Mouse (Mus musculus) kidney, adult 2 months (tissue): Measurements from ENCODE around the gene Tmem144.

ENCODE experiments used
- CTCF ChIP-seq: fragments of 200-500 bp; conservative IDR thresholded peaks from 2 replicates; pipeline ENCODE4 v1.5.1; 2011; ENCODE audit warnings: low read depth, mild to moderate bottlenecking, control low read depth, low read length, moderate library complexity, mixed read lengths; ENCODE audit not compliant: insufficient read depth, insufficient read length
- POLR2A ChIP-seq: fragments of 200-500 bp; IDR thresholded peaks from one replicate; pipeline ENCODE4 v1.6.1; 2011; ENCODE audit warnings: low read depth, low read length, control low read depth

GRCm38 (mm10) chr3:79849621-79850020 lies 3.0 kb downstream of the Tmem144 start:
- no peak for TF ChIP-seq CTCF
- TF ChIP-seq POLR2A: no peak
